Mouse (Mus musculus): ENCODE results near the gene Slamf1.

The Slamf1 gene

DNA sequence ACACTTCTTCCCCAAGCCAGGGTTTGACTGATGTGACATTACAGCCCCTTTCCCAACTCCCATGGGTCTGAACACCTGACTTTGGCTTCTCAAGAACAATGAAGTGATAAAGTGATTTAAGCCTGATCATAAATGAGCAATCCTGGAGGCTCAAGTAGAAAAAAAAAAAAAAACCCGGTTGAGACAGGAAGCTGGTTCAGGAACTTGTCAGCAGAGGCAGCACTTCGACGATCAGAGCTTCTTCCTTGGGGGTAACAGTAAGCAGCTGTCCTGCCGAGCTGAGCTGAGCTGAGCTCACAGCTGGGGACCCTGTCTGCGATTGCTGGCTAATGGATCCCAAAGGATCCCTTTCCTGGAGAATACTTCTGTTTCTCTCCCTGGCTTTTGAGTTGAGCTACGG, at the start of gene Slamf1:
Gene Slamf1, plus strand, starts transcription at position 230 of the 400 bp plus-strand sequence.
- peak; percentile 13 for DNase-seq (ENCODE audit: low read depth)

DNA sequence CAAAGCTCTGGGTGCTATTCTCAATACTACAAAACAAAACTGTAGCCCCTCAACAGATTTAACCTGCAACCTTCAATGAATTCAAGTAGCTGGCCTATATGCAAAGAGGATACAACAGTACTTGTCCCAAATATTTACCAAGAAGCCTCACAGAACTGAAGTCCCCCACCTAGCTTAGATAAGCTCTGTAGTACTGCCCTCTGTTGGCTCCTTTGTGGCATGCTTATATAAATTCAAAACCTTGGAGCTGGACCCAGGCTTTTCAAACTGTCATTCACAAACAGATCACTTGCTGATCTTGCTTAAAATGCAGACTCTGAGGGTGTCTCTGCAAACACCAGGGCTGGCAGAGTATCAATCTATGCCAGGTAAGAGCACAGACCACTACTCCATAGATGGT, 35.7 kb upstream of the Slamf1 start:
- peak; percentile 38 for DNase-seq (ENCODE audit: low read depth)

DNA sequence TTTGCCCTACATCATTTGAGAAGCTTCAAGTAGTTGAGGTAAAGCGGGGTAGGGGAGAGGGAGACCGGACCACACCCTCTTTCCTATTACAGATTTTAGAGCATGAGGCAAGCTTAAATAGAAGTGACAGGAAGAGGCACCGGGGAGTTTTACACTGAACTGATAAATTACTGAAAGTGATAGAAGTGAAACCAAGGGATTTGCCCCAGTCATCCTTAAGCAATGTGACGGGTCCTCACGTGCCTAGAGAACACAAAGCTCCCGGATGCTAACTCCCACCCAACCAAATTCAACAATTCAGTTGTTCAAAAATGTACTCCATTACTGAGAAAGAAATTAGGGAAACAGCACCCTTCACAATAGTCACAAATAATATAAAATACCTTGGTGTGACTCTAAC, 32.0 kb upstream of the Slamf1 start:
- DNase-seq (ENCODE audit: low read depth), result no peak

DNA sequence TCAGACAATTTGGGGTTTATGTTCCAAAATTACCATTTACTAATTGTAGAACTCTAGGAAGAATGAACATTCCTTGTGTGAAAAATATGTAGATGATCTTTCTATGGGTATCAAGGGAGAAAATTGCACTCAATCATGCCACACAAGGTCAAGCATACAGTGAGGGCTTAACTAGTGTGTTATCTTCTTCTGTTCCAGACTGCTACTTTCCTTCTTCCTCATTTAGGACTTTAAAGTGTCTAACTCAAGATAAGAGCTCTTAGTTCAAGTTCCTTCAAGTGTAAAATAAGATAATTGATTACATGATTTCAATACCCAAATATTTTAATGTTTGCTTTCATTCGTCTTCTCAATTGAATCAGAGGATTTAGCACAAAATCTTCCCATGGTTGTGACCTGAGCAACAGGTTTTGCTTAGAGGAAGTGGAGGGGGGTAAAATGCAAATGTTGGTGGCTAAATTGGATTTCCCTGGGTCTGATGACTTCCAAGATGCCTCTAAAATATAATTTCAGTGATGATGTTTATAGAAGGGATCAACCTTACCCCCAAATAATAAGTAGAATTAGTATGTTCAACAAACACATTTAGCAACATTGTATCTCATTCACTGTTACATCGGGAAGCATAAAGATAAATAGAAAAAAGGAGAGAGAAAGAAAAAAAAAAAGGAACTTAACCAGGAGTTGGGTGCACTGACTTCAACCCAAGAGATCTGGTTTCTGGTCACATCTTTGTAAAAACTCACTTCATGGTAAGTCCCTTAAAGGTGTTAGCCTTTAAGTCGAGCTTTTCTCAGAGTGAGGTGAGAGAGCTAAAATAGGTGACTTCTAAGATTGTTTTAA, 18.6 kb upstream of the Slamf1 start:
- no peak for DNase-seq (ENCODE audit: low read depth)

DNA sequence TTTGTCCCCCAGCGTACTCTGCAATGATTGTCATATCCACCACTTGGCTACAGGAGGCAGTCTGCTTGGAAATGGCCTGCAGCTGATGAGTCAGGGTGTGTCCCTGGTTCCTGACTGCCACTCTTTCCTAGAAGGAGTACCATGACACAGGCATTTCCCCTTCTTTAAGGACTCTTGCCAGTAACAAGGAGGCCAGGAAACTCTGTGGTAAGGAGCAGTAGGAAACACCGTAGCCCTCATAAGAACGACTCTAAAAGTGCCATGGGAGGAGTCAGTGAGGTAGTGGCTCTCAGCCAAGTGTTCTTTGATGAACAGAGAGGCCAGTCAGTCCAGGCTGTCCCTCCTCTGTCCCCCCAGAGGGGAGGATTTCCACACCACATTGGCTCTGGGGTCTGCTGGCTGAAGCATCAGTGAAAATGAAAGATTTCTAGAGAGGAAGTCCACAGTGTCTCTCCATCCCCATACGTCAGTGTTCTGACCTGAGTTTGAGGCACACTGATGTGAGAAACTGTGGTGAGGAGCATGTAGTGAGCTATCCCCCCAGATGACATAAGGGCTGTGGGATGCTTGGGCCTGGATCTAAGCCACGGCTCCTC, 5.0 kb upstream of the Slamf1 start:
- DNase-seq (ENCODE audit: low read depth), result peak; percentile 67

DNA sequence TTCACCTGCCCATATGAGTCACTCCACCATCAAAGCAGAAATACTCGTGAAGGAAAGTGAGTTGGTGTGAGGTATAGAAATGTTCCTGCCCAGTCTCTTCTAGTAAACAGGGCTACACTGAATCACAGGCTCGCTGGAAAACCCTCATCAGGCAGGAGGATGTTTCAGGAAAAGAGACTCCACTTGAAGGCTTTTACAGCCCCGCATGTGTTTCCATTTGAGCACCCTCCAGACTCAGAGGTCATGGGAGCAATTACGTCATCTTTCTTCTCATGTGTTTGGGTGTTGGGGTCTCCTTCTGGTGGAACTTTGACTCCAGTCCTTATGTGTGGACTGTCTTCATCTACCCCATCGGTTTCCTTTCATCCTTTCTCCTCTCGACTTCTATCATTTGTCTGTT, 4.1 kb downstream of the Slamf1 start:
- DNase-seq (ENCODE audit: low read depth), result no peak

DNA sequence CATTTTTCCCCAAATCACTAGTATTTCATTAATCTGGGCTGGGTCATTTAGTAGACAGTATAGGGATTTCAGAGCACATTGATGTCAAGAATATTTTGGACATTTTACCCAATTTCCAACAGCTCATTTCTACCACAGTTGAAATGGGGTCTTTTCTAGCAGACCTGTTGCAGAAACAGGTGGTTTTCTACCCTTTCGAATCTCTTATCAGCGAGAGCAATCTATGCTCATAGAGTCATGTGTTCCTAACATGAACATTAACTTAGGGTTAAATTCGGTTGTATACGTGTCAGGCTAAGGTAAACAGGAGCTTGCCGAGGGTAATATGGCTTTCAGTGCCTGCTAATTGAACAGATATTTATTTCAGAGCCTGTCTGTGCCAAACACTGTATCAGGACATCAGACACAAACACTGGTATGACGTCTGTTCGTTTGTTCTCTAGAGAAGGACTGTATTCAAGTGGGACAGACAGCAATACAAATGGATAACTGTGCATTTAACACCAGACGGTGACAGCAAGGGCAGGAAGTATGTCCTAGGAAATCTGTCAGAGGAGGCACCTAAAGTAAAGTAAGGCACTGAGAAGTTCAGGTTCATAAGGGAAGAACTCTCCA, 5.3 kb downstream of the Slamf1 start:
- no peak for DNase-seq (ENCODE audit: low read depth)

DNA sequence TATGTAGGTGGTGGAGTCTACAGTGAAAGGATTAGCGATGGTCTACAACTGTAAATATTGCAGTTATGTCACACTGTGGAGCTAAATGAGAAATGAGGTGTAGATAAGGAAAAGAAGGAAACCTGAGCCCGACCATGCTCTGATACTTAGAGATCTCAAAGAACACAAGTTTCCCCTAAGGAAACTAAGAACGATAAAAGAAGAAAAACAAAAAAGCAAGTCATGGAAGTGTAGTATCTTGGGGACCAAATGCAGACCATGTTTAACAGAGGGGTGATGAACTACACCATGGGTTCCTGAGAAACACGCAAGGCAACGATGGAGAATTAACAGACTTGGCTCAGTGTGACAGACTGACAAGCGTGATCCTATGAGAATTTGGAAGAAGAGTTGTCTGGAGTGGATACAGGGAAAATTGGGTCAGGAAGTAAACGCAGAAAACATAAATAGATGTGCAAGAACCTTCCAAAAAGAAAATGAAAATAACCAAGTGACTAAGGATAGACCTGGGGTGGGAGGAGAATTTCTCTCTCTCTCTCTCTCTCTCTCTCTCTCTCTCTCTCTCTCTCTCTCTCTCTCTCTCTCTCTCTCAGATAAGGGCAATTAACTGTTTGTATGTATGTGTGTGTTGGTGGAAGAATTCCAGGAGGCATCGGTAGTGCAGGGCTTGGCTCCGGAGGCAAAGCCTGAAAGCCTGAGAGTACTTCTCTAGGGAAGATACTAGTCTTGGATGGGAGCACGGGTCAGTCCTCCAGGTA, 6.5 kb downstream of the Slamf1 start:
- no peak for DNase-seq (ENCODE audit: low read depth)

DNA sequence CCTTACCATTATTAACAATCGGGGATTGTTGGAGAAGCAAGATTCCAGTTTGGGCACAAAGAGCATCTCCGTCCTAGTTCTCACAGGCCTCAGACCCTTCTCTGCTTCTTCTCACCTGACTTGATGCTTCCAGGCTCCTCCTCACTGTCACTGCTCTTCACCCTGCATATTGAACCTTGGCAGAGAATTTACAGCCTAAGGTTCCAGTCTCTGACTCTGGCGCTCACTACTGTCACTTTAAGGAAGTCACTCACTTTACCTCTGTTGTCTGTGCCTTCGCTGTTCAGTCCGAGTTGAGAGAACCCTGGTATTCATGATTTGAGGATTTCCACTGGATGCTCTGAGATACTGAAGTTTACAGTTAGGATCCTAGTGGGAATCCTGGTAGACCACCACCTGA, 7.3 kb downstream of the Slamf1 start:
- no peak for DNase-seq (ENCODE audit: low read depth)

DNA sequence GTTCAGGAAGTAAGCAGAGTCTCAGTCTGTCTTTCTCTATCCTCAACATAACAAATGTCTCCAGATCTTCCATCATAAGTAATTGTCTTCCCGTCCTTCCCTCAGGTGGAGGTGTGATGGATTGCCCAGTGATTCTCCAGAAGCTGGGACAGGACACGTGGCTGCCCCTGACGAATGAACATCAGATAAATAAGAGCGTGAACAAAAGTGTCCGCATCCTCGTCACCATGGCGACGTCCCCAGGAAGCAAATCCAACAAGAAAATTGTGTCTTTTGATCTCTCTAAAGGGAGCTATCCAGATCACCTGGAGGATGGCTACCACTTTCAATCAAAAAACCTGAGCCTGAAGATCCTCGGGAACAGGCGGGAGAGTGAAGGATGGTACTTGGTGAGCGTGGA, 7.8 kb downstream of the Slamf1 start:
- DNase-seq (ENCODE audit: low read depth), result no peak

DNA sequence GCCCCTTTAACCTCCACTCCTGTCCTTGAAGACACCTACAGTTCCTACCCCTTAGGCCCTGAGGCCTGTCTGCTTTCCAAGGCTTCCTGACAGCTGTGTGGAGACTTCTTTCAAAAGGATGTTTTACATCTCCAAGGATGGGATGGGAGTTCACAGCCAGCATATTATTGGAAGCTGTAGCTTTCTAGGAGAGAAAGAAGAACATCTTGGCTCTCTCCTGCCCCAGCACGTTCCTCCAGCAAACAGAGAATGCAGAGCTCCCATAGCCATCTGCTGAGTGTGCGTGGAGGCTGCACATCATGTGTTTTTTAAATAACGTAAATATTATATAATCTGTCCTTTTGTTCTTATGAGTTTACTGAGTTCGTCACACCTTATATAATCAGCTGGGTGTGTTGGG, 8.9 kb downstream of the Slamf1 start:
- no peak for DNase-seq (ENCODE audit: low read depth)

DNA sequence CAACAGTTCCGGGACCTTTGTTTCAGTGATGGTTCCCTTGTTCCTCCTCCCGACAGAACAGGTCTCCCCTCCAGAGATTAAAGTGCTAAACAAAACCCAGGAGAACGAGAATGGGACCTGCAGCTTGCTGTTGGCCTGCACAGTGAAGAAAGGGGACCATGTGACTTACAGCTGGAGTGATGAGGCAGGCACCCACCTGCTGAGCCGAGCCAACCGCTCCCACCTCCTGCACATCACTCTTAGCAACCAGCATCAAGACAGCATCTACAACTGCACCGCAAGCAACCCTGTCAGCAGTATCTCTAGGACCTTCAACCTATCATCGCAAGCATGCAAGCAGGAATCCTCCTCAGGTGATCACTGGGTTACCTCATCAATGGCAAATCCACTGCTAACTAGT, 10.1 kb downstream of the Slamf1 start:
- no peak for DNase-seq (ENCODE audit: low read depth)

DNA sequence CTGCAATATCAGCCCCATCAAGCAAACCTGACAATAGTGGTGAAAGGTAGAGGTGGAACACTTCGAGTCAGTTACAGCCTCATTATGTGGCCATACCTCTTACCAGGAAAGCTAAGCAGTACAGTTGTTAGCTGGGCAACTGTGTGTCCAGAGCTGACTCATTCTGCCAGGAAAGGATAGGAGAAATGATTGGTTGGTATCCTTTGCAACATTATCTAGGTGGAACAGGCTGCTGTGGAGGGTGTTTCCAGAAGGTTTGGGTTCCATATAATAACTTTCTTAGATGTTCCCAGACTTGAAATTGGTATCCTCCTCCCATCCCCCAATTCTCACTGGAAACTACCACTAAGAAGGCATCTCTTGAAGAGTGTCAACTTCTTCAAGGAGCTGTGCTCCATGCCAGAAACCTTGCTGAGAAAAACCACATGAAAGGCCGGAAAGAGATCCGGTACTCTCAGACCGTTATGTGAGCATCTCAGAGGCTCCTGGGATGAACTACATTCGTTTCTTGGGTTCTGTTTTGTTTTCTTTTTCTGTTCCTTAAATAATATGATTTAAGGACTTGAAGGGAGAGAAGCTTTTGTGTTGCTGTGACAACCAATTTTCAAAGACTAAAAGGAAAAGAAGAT, 15.5 kb downstream of the Slamf1 start:
- no peak for DNase-seq (ENCODE audit: low read depth)

DNA sequence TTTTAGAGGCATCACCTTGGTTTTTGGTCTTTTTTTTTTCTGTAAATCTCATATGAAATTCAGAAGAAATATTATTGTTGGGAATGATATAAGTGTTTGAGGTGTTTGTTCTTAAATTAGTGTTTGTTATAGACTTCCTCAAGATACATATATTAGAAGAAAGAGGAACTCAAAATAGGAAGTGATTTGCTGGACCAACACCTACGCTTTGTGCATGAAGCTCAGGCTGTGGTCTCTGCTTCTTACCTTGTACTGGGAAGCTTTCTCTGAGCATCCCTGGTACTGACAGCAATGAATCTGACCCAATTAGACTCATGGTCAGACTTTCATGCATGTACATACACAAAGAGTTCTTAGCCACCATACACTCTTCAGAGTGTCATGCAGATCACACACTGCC, 18.9 kb downstream of the Slamf1 start:
- no peak for DNase-seq (ENCODE audit: low read depth)

DNA sequence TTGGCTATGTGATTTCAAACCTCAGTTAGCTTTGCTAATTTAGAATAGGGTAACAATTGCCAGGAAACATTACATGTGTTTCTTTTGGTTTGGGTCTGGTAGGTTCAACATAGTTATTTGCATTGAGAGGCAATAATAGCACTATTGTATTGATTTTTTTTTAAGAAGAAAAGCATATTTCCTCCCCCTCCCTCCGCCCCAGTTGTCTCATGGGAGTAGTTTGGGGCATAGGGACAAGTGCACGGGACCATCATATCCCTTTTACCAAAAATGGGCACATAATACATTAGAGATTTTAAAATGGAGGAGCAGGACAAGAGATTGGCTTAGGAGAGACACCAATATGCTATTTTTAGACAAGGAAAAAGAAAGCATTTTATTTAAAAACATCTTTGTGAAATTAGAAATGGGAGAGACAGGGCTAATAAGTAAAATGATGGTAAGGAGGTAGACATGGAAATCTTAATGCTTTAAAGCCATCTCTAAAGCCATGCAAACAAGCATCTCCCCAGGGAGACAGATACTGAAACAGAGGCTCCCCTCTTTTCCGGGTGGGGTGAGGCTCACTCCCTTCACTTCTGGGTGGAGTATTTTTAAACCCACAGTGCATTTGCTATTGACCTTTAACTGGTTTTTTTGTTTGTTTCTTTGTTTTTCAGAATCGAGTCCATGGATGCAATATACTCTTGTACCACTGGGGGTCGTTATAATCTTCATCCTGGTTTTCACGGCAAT, 20.5 kb downstream of the Slamf1 start:
- DNase-seq (ENCODE audit: low read depth), result no peak

DNA sequence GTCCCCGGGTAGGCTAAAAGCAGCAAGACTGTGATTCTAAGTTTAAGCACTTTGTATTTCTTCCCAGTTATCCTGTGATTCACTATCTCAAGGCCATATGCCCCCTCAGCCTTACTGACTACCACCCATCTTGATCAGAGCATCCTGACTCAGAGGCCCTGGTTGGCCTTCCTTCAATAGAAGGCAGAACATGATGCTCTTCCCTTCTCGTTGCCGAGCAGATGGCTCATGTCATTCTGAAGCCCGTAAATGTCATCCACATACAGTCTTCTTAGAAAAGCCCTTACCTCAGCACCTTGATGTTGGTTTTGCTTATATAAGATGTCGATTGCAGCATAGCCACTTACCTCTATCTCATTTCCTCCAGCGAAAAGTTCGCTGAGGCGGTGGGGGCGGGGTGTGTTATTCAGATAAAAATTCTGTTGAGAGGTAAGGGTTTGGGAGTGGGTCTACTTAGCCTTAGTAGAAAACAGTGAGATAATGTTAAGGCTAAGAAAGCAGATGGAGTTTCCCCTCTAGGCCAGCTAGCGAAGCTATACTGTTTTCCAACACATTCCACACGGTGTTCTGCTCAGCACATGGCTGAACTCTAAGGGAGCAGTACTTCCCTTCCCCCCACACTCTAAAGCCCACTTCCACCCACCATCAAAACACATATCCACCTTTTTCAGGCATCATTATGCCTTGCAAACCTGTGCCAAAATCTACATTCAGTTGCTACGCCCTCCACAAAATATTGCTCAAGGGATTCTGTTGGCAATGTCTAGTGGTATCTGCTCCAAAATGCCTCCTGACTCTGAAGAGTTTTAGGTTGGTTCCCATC, 21.7 kb downstream of the Slamf1 start:
- DNase-seq (ENCODE audit: low read depth), result no peak

DNA sequence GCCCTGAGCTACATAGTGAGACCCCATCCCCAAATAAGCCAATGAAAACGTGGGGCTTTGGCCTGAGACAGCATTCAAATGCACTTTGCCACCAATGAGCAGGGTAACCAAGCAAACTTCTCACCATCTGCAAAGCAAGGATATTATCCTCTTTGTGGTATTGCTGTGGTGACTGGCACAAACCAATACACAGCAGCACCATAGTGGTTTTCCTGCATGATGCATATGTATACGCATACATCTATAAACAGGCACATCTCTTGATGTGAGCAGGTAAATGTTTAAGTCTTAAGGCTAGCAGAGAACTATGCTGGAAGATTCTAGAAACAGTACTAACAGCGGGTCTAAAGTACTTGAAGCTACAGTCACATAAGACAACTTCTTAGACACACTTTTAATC, 22.5 kb downstream of the Slamf1 start:
- no peak for DNase-seq (ENCODE audit: low read depth)

DNA sequence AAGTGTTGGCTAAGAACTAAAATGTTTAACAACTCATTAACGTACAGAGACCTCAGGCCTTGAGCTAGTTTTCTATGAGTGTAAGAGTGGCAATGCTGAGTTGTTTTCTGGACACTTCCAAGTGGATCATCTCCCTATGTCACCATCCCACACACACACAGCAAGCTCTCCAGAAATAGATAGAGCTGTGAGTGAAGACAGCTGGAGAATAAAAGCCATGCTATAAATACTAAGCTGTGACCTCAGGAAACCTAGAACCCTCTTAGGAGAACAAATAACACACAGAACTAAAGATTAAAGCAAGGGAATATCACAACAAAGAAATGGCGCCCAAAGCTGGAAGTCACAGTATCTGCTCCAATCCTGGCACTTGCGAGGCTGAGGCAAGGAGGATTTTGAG, 24.6 kb downstream of the Slamf1 start:
- no peak for DNase-seq (ENCODE audit: low read depth)

DNA sequence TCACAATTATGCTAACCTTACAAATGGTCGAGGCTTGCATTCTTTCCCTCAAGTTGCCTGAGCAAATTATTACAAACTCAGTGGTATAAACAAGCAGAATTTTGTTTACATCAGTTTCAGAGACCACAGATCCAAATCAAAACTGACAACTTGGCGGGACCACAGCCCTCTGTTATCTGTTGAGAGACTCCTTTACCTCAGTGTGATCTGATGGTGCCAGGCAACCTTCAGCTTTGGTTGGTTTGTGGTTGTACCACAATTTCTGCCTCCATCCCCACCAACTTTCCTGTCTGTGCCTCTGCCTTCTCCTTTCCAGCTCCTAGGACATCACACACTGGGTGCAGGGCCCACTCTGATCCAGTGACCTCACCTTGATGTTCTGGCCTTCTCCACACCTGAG, 29.3 kb downstream of the Slamf1 start:
- no peak for DNase-seq (ENCODE audit: low read depth)

DNA sequence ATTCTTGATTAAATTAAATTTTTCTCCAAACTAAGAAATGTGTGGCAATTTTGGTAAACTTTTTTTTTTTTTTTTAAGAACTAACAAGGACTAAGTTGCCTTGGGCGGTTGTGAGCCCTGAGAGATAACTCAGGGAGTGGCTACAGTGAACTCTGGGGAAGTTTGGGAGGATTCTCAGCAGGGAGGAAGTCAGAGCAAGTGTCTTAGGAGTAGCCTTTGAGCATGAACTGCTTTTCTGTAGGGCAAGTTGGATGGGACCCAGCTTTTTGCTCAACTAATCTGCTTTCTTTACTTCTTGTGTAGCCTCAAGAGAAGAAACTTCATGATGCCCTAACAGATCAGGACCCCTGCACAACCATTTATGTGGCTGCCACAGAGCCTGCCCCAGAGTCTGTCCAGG, 30.9 kb downstream of the Slamf1 start:
- DNase-seq (ENCODE audit: low read depth), result no peak

DNA sequence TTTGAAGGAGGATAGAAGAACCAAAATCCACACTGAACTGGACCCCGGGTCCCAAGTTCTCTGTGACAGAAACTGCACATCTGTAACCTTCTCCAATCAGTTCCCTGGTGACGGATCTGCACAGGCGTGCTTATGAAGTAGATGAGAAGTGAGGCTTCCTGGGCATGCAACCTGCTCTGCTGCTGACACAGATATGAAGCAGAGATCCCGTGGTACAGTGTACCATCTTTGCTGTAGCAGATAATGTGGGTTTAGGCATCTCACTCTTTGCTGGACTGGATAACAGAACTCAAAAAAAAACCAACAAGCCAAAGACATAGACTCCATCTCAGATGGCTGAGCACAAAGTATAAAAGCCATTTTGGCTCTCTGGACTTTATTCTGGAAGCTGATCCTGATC, 32.7 kb downstream of the Slamf1 start:
- DNase-seq (ENCODE audit: low read depth), result no peak

Measured in 416B (cell line).